Mouse (Mus musculus) MEL (cell line): ENCODE measurements around the gene Gmds. TPM values are rescaled to one million over a fixed set of nuclear protein-coding genes. Genes with fewer than 3 reads are reported as not detected.

Experiments
- DNase-seq: peaks from one replicate; pipeline ENCODE4 v3.0.0; 2011; ENCODE audit warnings: low read depth, low spot score
- H3K27ac ChIP-seq: 2 replicates; pipeline ENCODE4 v1.5.1; 2012; ENCODE audit warnings: low read depth, mild to moderate bottlenecking, control low read depth, low read length, moderate library complexity; ENCODE audit not compliant: control insufficient read depth
- H3K27me3 ChIP-seq, 2 experiments: fragments of 150-350 bp in 1 of 2; sonication (generic) in 1 of 2; 2 replicates each; pipeline ENCODE4 v1.6.1; 2012; ENCODE audit warnings: low read length in 2 of 2, mild to moderate bottlenecking in 2 of 2, improper control_type of control experiment in 1 of 2, moderate library complexity in 1 of 2; ENCODE audit not compliant: insufficient read depth in 2 of 2, control insufficient read depth in 1 of 2
- H3K36me3 ChIP-seq, 2 experiments: 2 replicates each; pipeline ENCODE4 v1.6.1; 2012 to 2014; ENCODE audit warnings: low read length in 2 of 2, improper control_type of control experiment in 1 of 2, inconsistent platforms in 1 of 2, mild to moderate bottlenecking in 1 of 2; ENCODE audit not compliant: insufficient read depth in 2 of 2, control insufficient read depth in 1 of 2
- H3K4me1 ChIP-seq, 2 experiments: fragments of 150-350 bp in 1 of 2; sonication (generic) in 1 of 2; 2 replicates each; pipeline ENCODE4 v1.6.1; 2012; ENCODE audit warnings: low read length in 2 of 2, improper control_type of control experiment in 1 of 2, mild to moderate bottlenecking in 1 of 2; ENCODE audit not compliant: insufficient read depth in 2 of 2, control insufficient read depth in 1 of 2
- H3K4me3 ChIP-seq, 2 experiments: fragments of 150-350 bp in 1 of 2; sonication (generic) in 1 of 2; 2 replicates each; pipeline ENCODE4 v1.5.1; 2012; ENCODE audit warnings: low read depth in 2 of 2, low read length in 2 of 2, mild to moderate bottlenecking in 2 of 2, moderate library complexity in 2 of 2, control low read depth in 1 of 2, improper control_type of control experiment in 1 of 2; ENCODE audit not compliant: control insufficient read depth in 1 of 2, insufficient read depth in 1 of 2
- H3K79me2 ChIP-seq: 2 replicates; pipeline ENCODE4 v1.6.1; 2012; ENCODE audit warnings: mild to moderate bottlenecking, low read length, moderate library complexity; ENCODE audit not compliant: control insufficient read depth, poor library complexity, insufficient read depth
- H3K9ac ChIP-seq: 2 replicates; pipeline ENCODE4 v1.6.1; 2012; ENCODE audit warnings: low read depth, mild to moderate bottlenecking, control low read depth, low read length, moderate library complexity; ENCODE audit not compliant: control insufficient read depth, poor library complexity, severe bottlenecking
- H3K9me3 ChIP-seq: fragments of 150-350 bp; sonication (generic); replicated peaks from 2 replicates; pipeline ENCODE4 v1.6.1; 2012; ENCODE audit warnings: mild to moderate bottlenecking, low read length, improper control_type of control experiment, moderate library complexity; ENCODE audit not compliant: insufficient read depth
- BHLHE40 ChIP-seq: IDR thresholded peaks from 2 replicates; pipeline ENCODE4 v1.6.1; 2012; ENCODE audit warnings: low read depth, mild to moderate bottlenecking, inconsistent platforms, low read length, improper control_type of control experiment, borderline replicate concordance
- CHD1 ChIP-seq: IDR thresholded peaks from 2 replicates; pipeline ENCODE4 v1.6.1; 2012; ENCODE audit warnings: low read depth, mild to moderate bottlenecking, inconsistent platforms, low read length, improper control_type of control experiment
- CHD2 ChIP-seq: IDR thresholded peaks from 2 replicates; pipeline ENCODE4 v1.6.1; 2011; ENCODE audit warnings: low read length, improper control_type of control experiment
- EP300 ChIP-seq, 2 experiments: IDR thresholded peaks; 2 replicates each; pipeline ENCODE4 v1.6.1; 2011; ENCODE audit warnings: improper control_type of control experiment in 2 of 2, low read length in 2 of 2, low read depth in 1 of 2, mild to moderate bottlenecking in 1 of 2
- ETS1 ChIP-seq: IDR thresholded peaks from 2 replicates; pipeline ENCODE4 v1.6.1; 2012; ENCODE audit warnings: low read depth, mild to moderate bottlenecking, inconsistent platforms, low read length, improper control_type of control experiment, moderate library complexity
- GABPA ChIP-seq: IDR thresholded peaks from 2 replicates; pipeline ENCODE4 v1.6.1; 2012; ENCODE audit warnings: low read depth, mild to moderate bottlenecking, inconsistent platforms, low read length, improper control_type of control experiment, moderate library complexity
- GATA1 ChIP-seq: IDR thresholded peaks from 2 replicates; pipeline ENCODE4 v1.6.1; 2011; ENCODE audit warnings: low read depth, low read length, improper control_type of control experiment
- HCFC1 ChIP-seq: IDR thresholded peaks from 2 replicates; pipeline ENCODE4 v1.6.1; 2012; ENCODE audit warnings: low read depth, mild to moderate bottlenecking, inconsistent platforms, low read length, improper control_type of control experiment, moderate library complexity
- JUND ChIP-seq: IDR thresholded peaks from 2 replicates; pipeline ENCODE4 v1.6.1; 2011; ENCODE audit warnings: low read depth, mild to moderate bottlenecking, improper control_type of control experiment, low read length
- MAFK ChIP-seq: IDR thresholded peaks from 2 replicates; pipeline ENCODE4 v1.6.1; 2011; ENCODE audit warnings: low read depth, mild to moderate bottlenecking, low read length, improper control_type of control experiment, borderline replicate concordance
- MAX ChIP-seq: IDR thresholded peaks from 2 replicates; pipeline ENCODE4 v1.6.1; 2011; ENCODE audit warnings: low read length, improper control_type of control experiment
- MXI1 ChIP-seq: IDR thresholded peaks from 2 replicates; pipeline ENCODE4 v1.6.1; 2011; ENCODE audit warnings: mild to moderate bottlenecking, low read depth, low read length, improper control_type of control experiment
- MYB ChIP-seq: IDR thresholded peaks from 2 replicates; pipeline ENCODE4 v1.6.1; 2011; ENCODE audit warnings: mild to moderate bottlenecking, low read depth, low read length, improper control_type of control experiment
- MYC ChIP-seq: IDR thresholded peaks from 2 replicates; pipeline ENCODE4 v1.6.1; 2011; ENCODE audit warnings: low read depth, mild to moderate bottlenecking, low read length, improper control_type of control experiment, moderate library complexity
- NELFE ChIP-seq: IDR thresholded peaks from 2 replicates; pipeline ENCODE4 v1.6.1; 2011; ENCODE audit warnings: low read depth, low read length, improper control_type of control experiment
- POLR2AphosphoS2 ChIP-seq: IDR thresholded peaks from 2 replicates; pipeline ENCODE4 v1.6.1; 2011; ENCODE audit warnings: low read length, improper control_type of control experiment
- POLR2AphosphoS5 ChIP-seq: IDR thresholded peaks from 2 replicates; pipeline ENCODE4 v1.6.1; 2012; ENCODE audit warnings: low read depth, borderline replicate concordance, mild to moderate bottlenecking, inconsistent platforms, low read length, moderate library complexity, mixed read lengths
- RAD21 ChIP-seq: IDR thresholded peaks from 2 replicates; pipeline ENCODE4 v1.6.1; 2011; ENCODE audit warnings: mild to moderate bottlenecking, low read depth, low read length, improper control_type of control experiment
- RCOR1 ChIP-seq: IDR thresholded peaks from 2 replicates; pipeline ENCODE4 v1.6.1; 2012; ENCODE audit warnings: low read depth, mild to moderate bottlenecking, inconsistent platforms, low read length, improper control_type of control experiment
- SIN3A ChIP-seq: IDR thresholded peaks from 2 replicates; pipeline ENCODE4 v1.6.1; 2012; ENCODE audit warnings: low read length, improper control_type of control experiment, inconsistent platforms
- SMC3 ChIP-seq: IDR thresholded peaks from 2 replicates; pipeline ENCODE4 v1.6.1; 2011; ENCODE audit warnings: low read depth, low read length, improper control_type of control experiment
- TBP ChIP-seq: IDR thresholded peaks from 2 replicates; pipeline ENCODE4 v1.8.0; 2011; ENCODE audit warnings: low read depth, low read length, improper control_type of control experiment
- UBTF ChIP-seq: IDR thresholded peaks from 2 replicates; pipeline ENCODE4 v1.6.1; 2012; ENCODE audit warnings: low read depth, mild to moderate bottlenecking, inconsistent platforms, low read length, improper control_type of control experiment, moderate library complexity, borderline replicate concordance; ENCODE audit not compliant: insufficient read depth
- ZC3H11A ChIP-seq: IDR thresholded peaks from 2 replicates; pipeline ENCODE4 v1.6.1; 2012; ENCODE audit warnings: low read depth, mild to moderate bottlenecking, inconsistent platforms, low read length, improper control_type of control experiment
- ZKSCAN1 ChIP-seq: IDR thresholded peaks from 2 replicates; pipeline ENCODE4 v1.6.1; 2012; ENCODE audit warnings: low read depth, mild to moderate bottlenecking, inconsistent platforms, low read length, improper control_type of control experiment, moderate library complexity
- ZMIZ1 ChIP-seq: IDR thresholded peaks from 2 replicates; pipeline ENCODE4 v1.6.1; 2012; ENCODE audit warnings: low read depth, mild to moderate bottlenecking, inconsistent platforms, low read length, improper control_type of control experiment, moderate library complexity
- polyA plus RNA-seq, 2 experiments: library from polyadenylated mRNA; stranded (reverse) in 1 of 2; unstranded in 1 of 2; fragments of >175 nt in 1 of 2; fragments of >200 nt in 1 of 2; gene quantifications; 2 replicates each; pipeline versions ENCODE4 v1.2.1 to v1.2.4; 2012; ENCODE audit warnings: low replicate concordance in 2 of 2, low read depth in 1 of 2; ENCODE audit not compliant: insufficient read length in 2 of 2, insufficient read depth in 1 of 2, missing spikeins in 1 of 2
- total RNA-seq: library from RNA; depleted of rRNA; stranded (reverse); fragments of 300-350 nt; gene quantifications from 2 replicates; pipeline ENCODE4 v1.2.3, GENCODE M21; 2012

Gene Gmds
- total and polyA plus RNA-seq, 3 experiments: 17.4 to 32.2 TPM; not detected in 1

DNA sequence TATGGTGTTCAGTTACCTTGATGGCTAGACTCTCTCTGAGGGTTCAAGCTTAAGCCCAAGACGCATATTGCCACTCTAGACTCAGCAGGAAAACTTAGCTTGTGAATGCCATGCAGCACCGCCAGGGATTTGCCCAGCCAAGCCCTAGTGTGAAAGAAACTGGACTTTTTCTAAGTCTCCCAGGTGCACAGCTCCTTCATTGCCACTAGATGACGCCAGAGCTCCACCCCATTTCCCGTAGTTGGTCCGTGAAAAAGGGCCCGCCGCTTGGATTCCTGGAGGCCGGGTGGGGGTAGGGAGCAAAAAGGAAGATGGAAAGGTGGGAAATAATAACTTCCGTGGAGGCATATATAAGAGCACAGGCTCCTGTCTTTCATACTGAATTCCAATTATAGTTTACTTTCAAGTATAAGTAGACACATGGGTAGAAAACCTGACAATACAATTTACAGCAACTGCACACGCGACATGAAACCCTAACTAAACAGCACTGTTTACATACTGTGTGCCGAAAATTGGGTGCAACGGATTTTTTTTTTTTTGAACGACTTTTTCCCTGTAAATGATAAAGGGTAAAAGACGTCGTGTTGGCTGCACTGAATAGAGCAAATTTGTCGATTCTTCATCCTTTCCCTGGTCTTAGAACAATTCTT, 545.9 kb downstream of the Gmds start (continued):
- TF ChIP-seq RCOR1 (no peak), POLR2AphosphoS5 (no peak), ETS1 (no peak), CHD1 (no peak), MYC (no peak), SIN3A (0 out of 2 replicates have a peak, but pooled peaks have one; percentile 36), UBTF (no peak), BHLHE40 (no peak), GATA1 (no peak), HCFC1 (no peak)

GRCm38 (mm10) chr13:31784757-31785156, 553.8 kb downstream of the Gmds start:
- Histone ChIP-seq H3K79me2 (no peaks in the 10 kb centered on the region), H3K27me3 (no peaks in the 10 kb centered on the region; a peak in 2 of 4 replicates), H3K4me3 (no peak overlapping the region), H3K36me3 (no peaks in the 10 kb centered on the region), H3K27ac (no peak overlapping the region), H3K9ac (no peak overlapping the region), H3K9me3 (no peaks in the 10 kb centered on the region), H3K4me1 (no peaks in the 10 kb centered on the region)
- no peak for DNase-seq
- no peak for TF ChIP-seq ZC3H11A
- no peak for TF ChIP-seq RCOR1
- TF ChIP-seq POLR2AphosphoS5: no peak
- TF ChIP-seq ZKSCAN1: no peak
- TF ChIP-seq MAX: no peak
- no peak for TF ChIP-seq ZMIZ1
- no peak for TF ChIP-seq MYB
- TF ChIP-seq JUND: no peak
- TF ChIP-seq TBP: no peak
- no peak for TF ChIP-seq SMC3
- TF ChIP-seq CHD2: no peak
- no peak for TF ChIP-seq MXI1

DNA sequence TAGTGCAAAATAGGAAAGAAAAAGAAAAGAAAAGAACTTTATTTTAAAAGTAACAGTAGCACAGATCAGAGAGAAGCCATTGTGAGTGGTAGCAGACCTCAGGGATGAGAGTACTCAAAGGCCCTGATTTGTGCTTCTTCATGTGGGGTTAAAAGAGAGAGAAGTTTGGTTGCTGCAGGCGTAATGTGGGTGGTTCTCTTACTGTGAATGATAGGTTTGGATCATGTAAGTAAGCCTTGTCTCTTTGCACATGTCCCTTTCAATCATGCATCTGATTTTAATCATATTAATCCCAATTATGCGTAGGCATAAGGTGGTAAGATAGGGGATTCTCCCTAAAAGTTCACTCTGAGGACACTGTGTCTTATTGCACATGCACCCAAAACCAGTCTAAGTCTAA, 556.5 kb downstream of the Gmds start:
- H3K9me3 ChIP-seq: no peaks in the 10 kb centered on the region
- no peaks in the 10 kb centered on the region for H3K79me2 ChIP-seq
- no peak overlapping the region for H3K9ac ChIP-seq
- DNase-seq: no peak
- no peak overlapping the region for H3K4me3 ChIP-seq
- H3K27me3 ChIP-seq: no peaks in the 10 kb centered on the region; a peak in 2 of 4 replicates
- no peaks in the 10 kb centered on the region for H3K36me3 ChIP-seq
- H3K27ac ChIP-seq: no peak overlapping the region
- TF ChIP-seq ZC3H11A: no peak
- no peak for TF ChIP-seq CHD1
- no peak for TF ChIP-seq MAFK
- no peak for TF ChIP-seq MAX
- TF ChIP-seq JUND: no peak
- TF ChIP-seq NELFE: no peak
- no peak for TF ChIP-seq HCFC1
- TF ChIP-seq POLR2AphosphoS2: no peak
- no peak for TF ChIP-seq UBTF
- TF ChIP-seq ZKSCAN1: no peak
- no peak for TF ChIP-seq EP300 (IDR thresholded peaks at IDR 0.05; ENCODE audit: low read depth in 1 of 2, low read length in 2 of 2)
- TF ChIP-seq MYB: no peak
- TF ChIP-seq GABPA: no peak
- no peak for TF ChIP-seq MYC
- TF ChIP-seq RCOR1: no peak
- TF ChIP-seq TBP: no peak
- no peak for TF ChIP-seq POLR2AphosphoS5
- no peak for TF ChIP-seq RAD21
- TF ChIP-seq SIN3A: no peak
- no peak for TF ChIP-seq BHLHE40
- H3K4me1 ChIP-seq: no peaks in the 10 kb centered on the region
